Mouse (Mus musculus): Measurements from ENCODE around the gene Mapre3. TPM values are rescaled to one million over a fixed set of nuclear protein-coding genes. Genes with fewer than 3 reads are reported as not detected.
"Not testable (repeated sequence)": the region's sequence is repeated elsewhere in the genome, so short reads cannot be mapped to it uniquely, and the experiment has no call there.

Mapre3 gene
- polyA plus RNA-seq, 1 experiment from 2014 or later = 2.1 TPM

- WGBS (ENCODE audit: insufficient replicate concordance) = 50% methylated on average over 3 of the region's 3 CpGs
Measured at GRCm38 (mm10) chr5:30866871-30867270, 52.4 kb downstream of the Mapre3 start.

GRCm38 (mm10) chr5:30867712-30868111 lies 53.3 kb downstream of the Mapre3 start, which contains the start of gene Tmem214:
Tmem214 (plus strand) TSS chr5:30868012.
- H3K36me3 ChIP-seq = peaks cover 24% of the 10 kb centered on the region
- H3K27me3 ChIP-seq = no peaks in the 10 kb centered on the region
- DNase-seq (no peak), ATAC-seq (ENCODE audit: low read depth) (no peak)
- H3K4me1 ChIP-seq (replicated peaks) = peaks cover 25% of the 10 kb centered on the region
- H3K27ac ChIP-seq = no peak within 1 kb of the TSS
- WGBS (ENCODE audit: insufficient replicate concordance) = 75% methylated on average over 3 of the region's 3 CpGs
- no peak within 1 kb of the TSS for H3K4me3 ChIP-seq (replicated peaks)
- peak within 1 kb of the TSS; percentile 89 for H3K4me2 ChIP-seq
- H3K9me3 ChIP-seq (replicated peaks) = no peaks in the 10 kb centered on the region
- H3K9ac ChIP-seq = 0 out of 2 replicates have a peak within 1 kb of the TSS, but pooled peaks have one; percentile 94

More at GRCm38 (mm10) chr5:30866871-30867270, 52.4 kb downstream of the Mapre3 start:
- Histone ChIP-seq H3K36me3 (peaks cover 15% of the 10 kb centered on the region), H3K9me3 (replicated peaks) (no peaks in the 10 kb centered on the region), H3K4me3 (replicated peaks) (no peak overlapping the region), H3K27ac (no peak overlapping the region), H3K4me2 (no peak overlapping the region), H3K27me3 (no peaks in the 10 kb centered on the region), H3K9ac (no peak overlapping the region), H3K4me1 (replicated peaks) (peaks cover 25% of the 10 kb centered on the region)
- DNase-seq (no peak), ATAC-seq (ENCODE audit: low read depth) (no peak)

- no peak for ATAC-seq (ENCODE audit: low read depth)
- no peak overlapping the region for H3K27ac ChIP-seq
Measured at GRCm38 (mm10) chr5:30868981-30869380, 54.5 kb downstream of the Mapre3 start.

GRCm38 (mm10) chr5:30869405-30870130 lies 55.1 kb downstream of the Mapre3 start:
- H3K4me1 ChIP-seq (replicated peaks) = peaks cover 25% of the 10 kb centered on the region
- peak overlapping the region; percentile 89 for H3K4me2 ChIP-seq
- H3K9ac ChIP-seq = peak overlapping the region; percentile 94
- ATAC-seq (ENCODE audit: low read depth) (peak; percentile 95), DNase-seq (peak; percentile 85)
- peak overlapping the region; percentile 91 for H3K4me3 ChIP-seq (replicated peaks)
- peaks cover 42% of the 10 kb centered on the region for H3K36me3 ChIP-seq
- under 1% methylated on average over 63 of the region's 63 CpGs for WGBS (ENCODE audit: insufficient replicate concordance)
- H3K9me3 ChIP-seq (replicated peaks) = no peaks in the 10 kb centered on the region
- no peaks in the 10 kb centered on the region for H3K27me3 ChIP-seq
- H3K27ac ChIP-seq = peak overlapping the region; percentile 78

More at GRCm38 (mm10) chr5:30868981-30869380, 54.5 kb downstream of the Mapre3 start:
- no peak for DNase-seq
- Histone ChIP-seq H3K4me2 (peak overlapping the region; percentile 89), H3K4me3 (replicated peaks) (peak overlapping the region; percentile 91), H3K4me1 (replicated peaks) (peaks cover 25% of the 10 kb centered on the region), H3K9ac (peak overlapping the region; percentile 94), H3K27me3 (no peaks in the 10 kb centered on the region), H3K9me3 (replicated peaks) (no peaks in the 10 kb centered on the region), H3K36me3 (peaks cover 36% of the 10 kb centered on the region)
- 26% methylated on average over 9 of the region's 9 CpGs for WGBS (ENCODE audit: insufficient replicate concordance)

GRCm38 (mm10) chr5:30870131-30870406 lies 55.6 kb downstream of the Mapre3 start:
- H3K27me3 ChIP-seq = no peaks in the 10 kb centered on the region
- H3K4me2 ChIP-seq = peak overlapping the region; percentile 89
- no peaks in the 10 kb centered on the region for H3K9me3 ChIP-seq (replicated peaks)
- no peak for ATAC-seq (ENCODE audit: low read depth)
- WGBS (ENCODE audit: insufficient replicate concordance) = 15% methylated on average over 2 of the region's 2 CpGs
- no peak for DNase-seq
- H3K4me3 ChIP-seq (replicated peaks) = peak overlapping the region; percentile 91
- H3K4me1 ChIP-seq (replicated peaks) = peaks cover 25% of the 10 kb centered on the region
- peak overlapping the region; percentile 78 for H3K27ac ChIP-seq
- peaks cover 47% of the 10 kb centered on the region for H3K36me3 ChIP-seq
- H3K9ac ChIP-seq = peak overlapping the region; percentile 94

- ATAC-seq (ENCODE audit: low read depth) (no peak), DNase-seq (no peak)
- WGBS (ENCODE audit: insufficient replicate concordance) = 86% methylated on average over 9 of the region's 9 CpGs
- Histone ChIP-seq H3K27ac (no peak overlapping the region), H3K27me3 (no peaks in the 10 kb centered on the region), H3K4me1 (replicated peaks) (peaks cover 25% of the 10 kb centered on the region), H3K4me2 (no peak overlapping the region), H3K4me3 (replicated peaks) (no peak overlapping the region), H3K9me3 (replicated peaks) (no peaks in the 10 kb centered on the region), H3K9ac (no peak overlapping the region), H3K36me3 (peaks cover 72% of the 10 kb centered on the region)
Measured at GRCm38 (mm10) chr5:30872574-30872973, 58.1 kb downstream of the Mapre3 start.

GRCm38 (mm10) chr5:30874365-30874764 lies 59.9 kb downstream of the Mapre3 start:
- H3K36me3 ChIP-seq = peaks cover 78% of the 10 kb centered on the region
- DNase-seq = no peak
- H3K9ac ChIP-seq = no peak overlapping the region
- H3K4me1 ChIP-seq (replicated peaks) = peaks cover 19% of the 10 kb centered on the region
- WGBS (ENCODE audit: insufficient replicate concordance) = 80% methylated on average over 7 of the region's 7 CpGs
- H3K27ac ChIP-seq = no peak overlapping the region
- no peaks in the 10 kb centered on the region for H3K9me3 ChIP-seq (replicated peaks)
- H3K4me2 ChIP-seq = no peak overlapping the region
- ATAC-seq (ENCODE audit: low read depth) = no peak
- H3K27me3 ChIP-seq = no peaks in the 10 kb centered on the region
- no peak overlapping the region for H3K4me3 ChIP-seq (replicated peaks)

- Histone ChIP-seq H3K4me1 (replicated peaks) (no peaks in the 10 kb centered on the region), H3K4me2 (no peak overlapping the region), H3K9ac (no peak overlapping the region), H3K9me3 (replicated peaks) (no peaks in the 10 kb centered on the region), H3K27me3 (no peaks in the 10 kb centered on the region), H3K36me3 (peaks cover 46% of the 10 kb centered on the region), H3K4me3 (replicated peaks) (no peak overlapping the region), H3K27ac (no peak overlapping the region)
- DNase-seq (no peak), ATAC-seq (ENCODE audit: low read depth) (no peak)
- WGBS (ENCODE audit: insufficient replicate concordance) = 59% methylated on average over 6 of the region's 6 CpGs
Measured at GRCm38 (mm10) chr5:30878616-30879015, 64.2 kb downstream of the Mapre3 start.

- Histone ChIP-seq H3K4me2 (no peak overlapping the region), H3K27ac (no peak overlapping the region), H3K9ac (no peak overlapping the region), H3K36me3 (peaks cover 37% of the 10 kb centered on the region), H3K27me3 (no peaks in the 10 kb centered on the region), H3K4me1 (replicated peaks) (no peaks in the 10 kb centered on the region), H3K4me3 (replicated peaks) (no peak overlapping the region), H3K9me3 (replicated peaks) (no peaks in the 10 kb centered on the region)
- ATAC-seq (ENCODE audit: low read depth) (no peak), DNase-seq (no peak)
- WGBS (ENCODE audit: insufficient replicate concordance) = 70% methylated on average over 5 of the region's 5 CpGs
Measured at GRCm38 (mm10) chr5:30879347-30879943, 65.0 kb downstream of the Mapre3 start.

GRCm38 (mm10) chr5:30881839-30882238 lies 67.4 kb downstream of the Mapre3 start:
- H3K9me3 ChIP-seq (replicated peaks); H3K9ac ChIP-seq; H3K4me2 ChIP-seq; DNase-seq; H3K4me3 ChIP-seq (replicated peaks); H3K27me3 ChIP-seq; H3K27ac ChIP-seq; ATAC-seq (ENCODE audit: low read depth): not testable (repeated sequence)
- Histone ChIP-seq H3K4me1 (replicated peaks) (peaks cover 14% of the 10 kb centered on the region), H3K36me3 (peaks cover 13% of the 10 kb centered on the region)
- 72% methylated on average over 4 of the region's 4 CpGs for WGBS (ENCODE audit: insufficient replicate concordance)

GRCm38 (mm10) chr5:30886209-30886608 lies 71.8 kb downstream of the Mapre3 start:
- Histone ChIP-seq H3K36me3 (0 out of 2 replicates have a peak, but pooled peaks cover 6% of the 10 kb centered on the region), H3K4me2 (peak overlapping the region; percentile 91), H3K4me3 (replicated peaks) (no peak overlapping the region), H3K9ac (no peak overlapping the region; the same call in 1 of the 2 replicates), H3K27me3 (no peaks in the 10 kb centered on the region), H3K4me1 (replicated peaks) (peaks cover 37% of the 10 kb centered on the region), H3K27ac (no peak overlapping the region; the same call in 1 of the 2 replicates), H3K9me3 (replicated peaks) (no peaks in the 10 kb centered on the region)
- 57% methylated on average over 4 of the region's 4 CpGs for WGBS (ENCODE audit: insufficient replicate concordance)
- no peak for DNase-seq
- ATAC-seq (ENCODE audit: low read depth) = no peak
